Mouse (Mus musculus) liver, embryonic 14.5 days (tissue): ENCODE results near the gene Nrxn3.

Experiments used
- CTCF ChIP-seq: IDR thresholded peaks from 2 replicates; pipeline ENCODE4 v1.5.1; 2016; ENCODE audit warnings: antibody characterized with exemption, low read depth, control low read depth
- EP300 ChIP-seq: IDR thresholded peaks from 2 replicates; pipeline ENCODE4 v1.6.1; 2016; ENCODE audit warnings: antibody characterized with exemption, low read depth

DNA sequence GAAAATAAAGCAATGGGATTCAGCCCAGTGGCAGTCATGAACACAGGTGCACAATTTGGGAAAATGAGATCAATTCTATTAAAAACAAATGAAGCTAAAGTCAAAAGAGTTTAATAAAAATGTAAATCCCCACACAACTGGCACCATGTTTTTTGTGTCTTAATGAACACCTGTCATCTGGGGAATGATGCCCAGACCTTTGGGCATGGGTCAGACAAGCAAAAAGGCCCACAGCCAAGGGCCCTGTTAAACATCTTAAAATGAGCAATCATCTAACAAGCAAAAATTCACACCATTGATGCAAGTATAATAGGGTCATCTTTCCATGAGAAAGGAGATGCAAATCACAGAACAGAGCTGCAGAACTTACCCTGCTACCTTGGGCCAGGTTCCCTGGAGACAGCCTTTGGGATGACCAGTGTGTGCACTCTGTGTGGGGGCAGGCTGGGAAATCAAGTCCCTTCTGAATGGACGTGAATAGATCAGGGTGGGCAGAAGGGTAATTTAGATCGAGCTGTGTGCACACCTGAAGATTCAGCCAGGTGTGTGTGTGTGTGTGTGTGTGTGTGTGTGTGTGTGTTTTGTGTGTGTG lies 1223.3 kb downstream of the Nrxn3 start:
- no peak for TF ChIP-seq CTCF
- no peak for TF ChIP-seq EP300
